ENCODE assay signal across 14 mouse cellular contexts in genomic region chr2:26751916-26752315, GRCm38 (mm10).
A peak's percentile ranks its signal among the peaks of the same experiment; 100 is the strongest.
DNase-seq lines count a peak whose midpoint lies in the region.
"Had no signal": no experiment of that assay in that cellular context is flagged by ENCODE, and none has a peak within 500 bp of the region (broad histone marks: within the 10 kb centered on the region; RNA-seq: fewer than 3 reads in every experiment).

No protein-coding gene starts in this region.

- no peaks in the 10 kb centered on the region for H3K9me3 ChIP-seq in heart, embryonic 10.5 days
- H3K9me3 ChIP-seq: G1E had no signal

- no peak overlapping the region for H3K4me3 ChIP-seq in heart, embryonic 10.5 days

- WGBS in heart, embryonic 10.5 days = 92% methylated on average over 1 of the region's 1 CpGs

- H3K36me3 ChIP-seq in heart, embryonic 10.5 days = no peaks in the 10 kb centered on the region
- H3K36me3 ChIP-seq: G1E had no signal

- no peaks in the 10 kb centered on the region for H3K27me3 ChIP-seq in heart, embryonic 10.5 days (ENCODE audit: insufficient read depth, poor library complexity, severe bottlenecking)

- DNase-seq in heart, embryonic 10.5 days (ENCODE audit: low spot score) = peak; percentile 65
- DNase-seq in heart, adult 8-10 months (ENCODE audit: low spot score) = no peak
- DNase-seq: adrenal gland, adult 2 months; adrenal gland, adult 8-10 months; adrenal gland, postnatal 10 days; adrenal gland, postnatal 14 days; adrenal gland, postnatal 25 days; adrenal gland, postnatal 36 days; B cell, adult 2 months; cerebellum, adult 11 months; cerebellum, adult 11-12 months; cerebellum, adult 18-20 months; cerebellum, adult 2 months had no signal

- H3K4me1 ChIP-seq in heart, embryonic 10.5 days = no peaks in the 10 kb centered on the region

- no peak overlapping the region for H3K27ac ChIP-seq in heart, embryonic 10.5 days
